Mouse (Mus musculus): ENCODE data around the gene Trim80. TPM values are rescaled to one million over a fixed set of nuclear protein-coding genes. Genes with fewer than 3 reads are reported as not detected.
"Not testable (repeated sequence)": the region's sequence is repeated elsewhere in the genome, so short reads cannot be mapped to it uniquely, and the experiment has no call there.

Gene Trim80
- total RNA-seq, 2 experiments from 2014 or later: not detected

DNA sequence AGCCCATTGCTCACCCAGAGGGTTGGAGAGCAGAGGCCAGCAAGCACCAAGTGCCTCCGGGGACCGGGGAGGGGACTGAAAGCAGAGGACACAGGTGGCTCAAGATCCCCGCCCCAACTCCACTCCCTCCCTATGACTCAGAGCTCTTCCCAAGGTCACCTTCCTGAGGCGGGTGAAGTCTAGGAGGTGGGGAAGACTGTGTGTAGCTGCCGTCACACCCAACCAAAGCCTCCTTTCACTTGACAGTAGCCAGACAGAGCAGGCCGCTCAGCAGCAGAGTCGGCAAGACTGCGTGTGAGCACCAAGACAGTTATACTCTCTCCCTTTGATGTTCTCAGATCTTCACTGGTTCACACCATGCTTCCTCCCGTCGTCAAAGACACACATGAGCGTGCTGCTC lies 23.1 kb downstream of the Trim80 start:
- DNase-seq: no peak

GRCm38 (mm10) chr11:115464851-115465250 lies 24.5 kb downstream of the Trim80 start:
- no peak for DNase-seq

GRCm38 (mm10) chr11:115467217-115467618 lies 26.9 kb downstream of the Trim80 start:
- no peak for DNase-seq

- no peak for DNase-seq
These were observed 31.8 kb downstream of the Trim80 start for GRCm38 (mm10) chr11:115472183-115472582.

DNA sequence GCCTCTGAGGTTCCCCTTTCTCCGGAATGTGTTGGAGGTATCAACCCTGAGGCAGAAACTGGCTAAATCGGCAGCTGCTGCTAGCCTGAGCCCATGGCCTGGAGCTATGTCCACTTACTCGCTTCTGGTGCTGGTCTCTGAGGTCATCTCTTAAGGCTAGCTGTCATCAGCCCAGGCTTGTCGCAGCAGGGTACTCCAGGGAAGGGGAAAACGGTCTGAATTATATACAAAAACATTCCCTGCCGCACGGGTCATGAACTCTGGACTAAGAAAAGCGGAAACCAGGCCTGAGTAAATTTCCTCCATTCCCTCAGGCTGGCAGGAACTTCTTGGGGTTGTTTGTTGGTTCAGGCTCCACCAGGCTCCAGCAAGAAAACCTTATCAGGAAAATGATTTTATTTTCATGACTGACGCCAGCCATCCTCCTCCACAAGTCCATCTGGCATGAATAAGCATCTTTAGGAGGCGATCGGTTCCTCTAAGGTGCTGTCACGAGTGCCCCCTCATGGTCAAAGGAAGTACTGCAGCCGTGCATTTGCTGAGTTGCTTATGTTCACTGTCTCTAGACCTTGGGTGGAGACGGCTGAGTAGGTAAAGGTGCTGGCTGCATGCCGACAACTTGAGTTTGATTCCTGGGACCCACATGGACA lies 33.4 kb downstream of the Trim80 start:
- peak; percentile 91 to 93 for DNase-seq

- peak; percentile 93 to 95 for DNase-seq
These were observed 34.8 kb downstream of the Trim80 start, which contains the start of gene Armc7 for GRCm38 (mm10) chr11:115475025-115475757. Armc7 (plus strand) TSS chr11:115475667.

GRCm38 (mm10) chr11:115475758-115476237 lies 35.5 kb downstream of the Trim80 start:
- DNase-seq: no peak

DNA sequence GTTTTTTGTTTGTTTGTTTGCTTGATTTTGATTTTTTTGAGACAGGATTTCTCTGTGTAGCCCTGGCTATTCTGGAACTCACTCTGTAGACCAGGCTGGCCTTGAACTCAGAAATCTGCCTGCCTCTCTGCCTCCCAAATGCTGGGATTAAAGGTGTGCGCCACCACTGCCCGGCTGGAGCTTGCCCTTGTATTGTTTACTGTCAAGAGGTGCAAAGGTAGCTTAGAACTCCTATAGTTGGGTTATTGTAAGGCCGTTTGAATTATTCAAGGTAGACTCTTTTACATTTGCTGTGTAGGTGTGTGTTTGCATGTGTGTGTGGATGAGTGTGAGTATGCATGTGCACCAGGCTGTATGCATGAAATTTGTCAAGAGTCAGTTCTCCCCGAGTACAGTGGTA lies 36.3 kb downstream of the Trim80 start:
- not testable (repeated sequence) for DNase-seq

- DNase-seq: not testable (repeated sequence)
These were observed 37.0 kb downstream of the Trim80 start for GRCm38 (mm10) chr11:115477388-115477787.

DNA sequence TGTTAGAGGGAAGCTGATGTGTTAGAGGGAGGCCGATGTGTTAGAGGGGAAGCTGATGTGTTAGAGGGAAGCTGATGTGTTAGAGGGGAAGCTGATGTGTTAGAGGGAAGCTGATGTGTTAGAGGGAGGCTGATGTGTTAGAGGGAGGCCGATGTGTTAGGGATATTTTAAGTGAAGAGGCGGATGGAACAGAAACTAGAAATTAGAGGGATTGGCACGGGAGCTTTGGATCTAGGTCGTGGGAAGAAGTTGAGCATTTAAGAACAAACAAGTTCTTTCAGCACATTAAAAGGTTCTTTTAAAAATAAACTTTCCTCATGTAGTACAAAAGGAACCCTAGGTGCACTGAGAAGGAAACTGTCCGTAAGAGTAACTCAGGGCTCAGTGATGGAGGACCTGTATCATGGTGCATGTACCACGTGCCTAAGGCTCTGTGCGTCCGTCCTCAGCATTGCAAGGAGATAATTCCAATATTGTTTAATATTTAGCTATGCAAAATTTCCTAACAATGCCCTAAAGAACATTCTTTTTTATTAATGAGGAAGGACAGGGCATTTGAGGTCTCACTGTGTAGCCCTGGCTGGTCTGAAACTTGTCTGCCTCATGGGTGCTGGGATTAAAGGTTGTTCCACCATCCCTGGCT lies 38.1 kb downstream of the Trim80 start:
- no peak for DNase-seq

DNA sequence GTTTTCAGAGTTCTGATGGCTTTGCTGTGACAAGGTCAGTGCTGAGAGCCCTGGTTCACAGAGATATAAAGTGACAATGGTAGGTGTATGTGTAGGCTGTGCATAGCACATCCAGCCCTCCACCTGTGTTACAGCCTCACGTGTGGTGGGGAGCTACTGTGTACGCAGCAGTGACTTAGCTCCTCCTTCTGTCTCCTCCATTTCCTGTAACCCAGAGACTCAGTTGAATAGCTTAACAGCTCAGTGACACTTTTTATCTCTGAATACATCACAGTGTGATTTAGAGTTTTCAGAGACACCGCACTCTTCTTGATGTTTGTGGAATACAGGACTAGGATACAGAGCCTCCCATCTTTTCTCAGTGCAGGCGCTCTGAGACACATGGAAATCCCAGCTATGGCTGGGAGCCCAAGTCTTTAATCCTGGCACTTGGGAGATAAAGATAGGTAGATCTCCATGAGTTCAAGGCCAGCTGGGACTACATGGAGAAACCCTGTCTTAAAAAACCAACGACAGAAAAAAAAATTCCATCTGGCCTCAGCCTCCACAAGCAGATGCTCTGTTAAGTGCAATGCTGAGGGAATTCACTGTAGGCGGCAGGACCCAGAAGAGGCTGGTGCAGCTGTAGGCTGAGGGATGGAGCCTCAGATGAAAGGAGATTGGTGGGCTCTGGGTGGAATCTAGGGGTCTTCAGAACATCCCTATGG lies 41.4 kb downstream of the Trim80 start:
- DNase-seq: peak; percentile 59 to 62

DNA sequence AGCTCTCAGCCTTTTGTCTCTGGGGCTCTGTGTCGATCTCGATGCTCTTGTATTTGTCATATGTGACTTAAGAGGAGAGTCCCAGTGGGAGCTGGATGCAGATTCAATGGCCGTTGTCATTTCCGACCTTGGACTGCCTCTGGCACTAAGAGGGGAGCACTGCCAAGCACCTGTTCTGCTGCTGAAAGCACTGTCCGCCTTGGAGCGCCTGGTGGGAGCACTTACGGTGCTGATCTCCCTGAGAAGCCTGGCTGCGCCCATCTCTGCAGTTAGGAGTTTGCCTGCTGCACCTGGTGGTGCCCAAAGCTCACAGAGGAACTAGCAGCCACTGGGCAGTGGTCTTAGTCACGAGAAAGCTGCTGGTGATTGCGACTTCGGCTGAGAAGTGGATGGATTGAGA lies 42.9 kb downstream of the Trim80 start:
- no peak for DNase-seq

DNA sequence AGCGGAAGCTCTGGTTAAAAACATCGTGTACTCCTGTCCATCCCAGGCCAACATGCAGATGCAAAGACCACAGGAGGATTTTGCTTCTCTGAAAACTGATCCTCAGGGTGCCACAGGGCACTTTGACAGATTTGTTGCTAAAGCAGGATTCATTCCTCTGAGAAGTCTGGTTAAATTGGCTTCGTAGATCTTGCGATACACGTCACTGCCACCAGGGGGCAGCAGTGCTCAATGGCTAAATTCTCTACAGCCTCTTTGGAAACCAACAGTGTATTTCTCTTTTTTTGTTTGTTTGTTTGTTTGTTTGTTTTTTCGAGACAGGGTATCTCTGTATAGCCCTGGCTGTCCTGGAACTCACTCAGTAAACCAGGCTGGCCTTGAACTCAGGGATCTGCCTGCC lies 43.4 kb downstream of the Trim80 start:
- peak; percentile 73 to 84 for DNase-seq

GRCm38 (mm10) chr11:115485155-115485554 lies 44.8 kb downstream of the Trim80 start:
- DNase-seq: no peak

DNA sequence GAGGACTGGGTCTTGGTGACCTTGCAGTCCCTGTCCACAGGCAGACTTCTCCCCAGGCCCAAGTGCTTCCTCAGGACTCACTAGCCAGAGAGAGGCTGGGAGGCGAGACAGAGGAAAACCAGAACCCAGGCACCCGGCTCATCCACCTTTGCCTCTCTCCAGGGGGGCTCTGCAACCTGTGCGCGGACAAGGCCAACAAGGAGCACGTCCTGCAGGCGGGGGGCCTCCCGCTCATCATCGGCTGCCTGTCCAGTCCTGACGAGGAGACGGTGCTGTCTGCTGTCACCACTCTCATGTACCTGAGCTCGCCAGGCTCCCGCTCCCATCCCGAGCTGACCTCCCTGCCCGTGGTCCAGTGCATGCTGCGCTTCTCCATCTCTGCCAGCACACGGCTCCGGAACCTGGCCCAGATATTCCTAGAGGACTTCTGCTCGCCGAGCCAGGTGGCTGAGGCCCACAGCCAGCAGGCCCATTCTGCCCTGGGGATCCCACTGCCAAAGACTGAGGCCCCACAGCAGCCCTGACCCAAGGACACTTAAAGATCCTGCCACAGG lies 48.3 kb downstream of the Trim80 start:
- no peak for DNase-seq

- DNase-seq: no peak
These were observed 50.4 kb downstream of the Trim80 start for GRCm38 (mm10) chr11:115490441-115491355.

DNA sequence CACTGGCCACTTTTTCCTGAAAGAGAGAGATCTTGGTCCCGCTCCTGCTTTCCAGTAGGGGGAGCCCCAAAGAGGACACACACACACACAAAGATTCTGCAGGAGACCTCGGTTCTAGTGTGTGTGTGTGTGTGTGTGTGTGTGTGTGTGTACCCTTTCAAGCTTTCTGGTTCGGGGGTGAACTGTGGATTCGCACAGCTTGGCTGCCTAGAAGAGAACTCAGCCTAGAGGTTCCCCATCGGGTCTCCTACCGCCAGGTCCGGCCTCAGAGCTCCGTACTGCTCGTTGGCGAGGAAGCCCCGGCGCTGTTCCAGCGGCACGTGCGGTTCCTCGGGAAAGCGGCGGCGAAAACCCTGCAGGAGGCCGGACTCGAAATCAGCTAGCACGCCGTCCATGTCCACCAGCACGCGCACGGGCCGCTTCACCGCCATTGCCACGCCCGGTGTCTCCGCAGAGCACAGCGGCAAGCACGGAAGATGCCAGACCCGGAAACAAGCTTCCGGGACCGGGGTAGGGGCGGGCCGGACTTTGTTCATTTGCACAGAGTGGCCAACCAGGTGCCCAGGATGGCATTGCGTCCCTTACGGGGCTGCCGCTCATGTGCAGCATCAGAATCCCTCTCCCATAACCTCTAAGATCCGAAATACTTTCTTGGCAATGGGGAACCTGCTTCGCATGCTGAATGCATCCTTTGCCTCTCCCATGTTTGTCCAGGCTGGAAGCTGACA lies 51.2 kb downstream of the Trim80 start, which contains the start of gene Nt5c:
Nt5c (minus strand) TSS at position 507 of the 728 bp plus-strand sequence.
- peak; percentile 81 to 85 for DNase-seq

DNA sequence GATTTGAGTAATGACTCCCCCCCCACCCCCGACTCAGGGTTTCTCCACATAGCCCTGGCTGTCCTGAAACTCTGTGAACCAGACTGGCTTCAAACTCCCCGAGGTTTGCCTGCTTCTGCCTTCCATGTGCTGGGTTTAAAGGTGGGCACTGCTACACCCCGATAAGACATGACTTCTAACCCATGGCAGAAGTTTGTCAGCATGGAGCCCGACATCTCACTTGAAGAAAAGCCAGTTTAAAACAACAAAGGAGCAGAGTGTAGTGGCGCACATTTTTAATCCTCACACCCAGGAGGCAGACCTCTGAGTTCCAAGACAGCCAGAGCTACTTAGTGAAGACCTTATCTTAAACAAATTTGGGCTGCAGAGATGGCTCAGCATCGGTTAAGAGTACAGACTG lies 52.0 kb downstream of the Trim80 start:
- no peak for DNase-seq

- DNase-seq: not testable (repeated sequence)
These were observed 56.2 kb downstream of the Trim80 start for GRCm38 (mm10) chr11:115496559-115496958.

Measured in layer of hippocampus, postnatal 36 days (tissue).